Mouse (Mus musculus) thymus, postnatal 10 days (tissue): Measurements from ENCODE around the gene Gm7879.

Experiments used
- DNase-seq, 2 experiments: peaks; one replicate each; pipeline ENCODE4 v3.0.0; 2021; ENCODE audit warnings: low spot score in 2 of 2

Gene Gm7879

GRCm38 (mm10) chr5:43948111-43948743 lies 35.3 kb downstream of the Gm7879 start:
- DNase-seq, result peak; percentile 70 to 78

GRCm38 (mm10) chr5:43948748-43949275 lies 35.9 kb downstream of the Gm7879 start:
- peak; percentile 16 for DNase-seq

GRCm38 (mm10) chr5:43953241-43953640 lies 40.3 kb downstream of the Gm7879 start:
- no peak for DNase-seq

GRCm38 (mm10) chr5:43959884-43960440 lies 47.0 kb downstream of the Gm7879 start:
- DNase-seq, result no peak

- DNase-seq, result peak; percentile 27 to 32
These were observed 48.1 kb downstream of the Gm7879 start for GRCm38 (mm10) chr5:43961056-43961455.
